Mouse (Mus musculus) monocyte, adult 5-6 weeks (primary cell): Measurements from ENCODE around the gene Pfn3. TPM values are rescaled to one million over a fixed set of nuclear protein-coding genes. Genes with fewer than 3 reads are reported as not detected.

Experiments used
- ATAC-seq: fragments of 153-309, 156-312 bp; replicated peaks from 2 replicates; pipeline ENCODE4 v1.8.0; 2017; ENCODE audit warnings: mild to moderate bottlenecking; ENCODE audit not compliant: low TSS enrichment, insufficient number of reproducible peaks, severe bottlenecking, poor library complexity, low FRiP score
- total RNA-seq: library from RNA; stranded (forward); fragments of 200-1000, 200-491, 200-594 nt; gene quantifications from 3 replicates; pipeline ENCODE4 v1.2.3, GENCODE M21; 2017

The Pfn3 gene
- total RNA-seq: not detected in 3 replicates

DNA sequence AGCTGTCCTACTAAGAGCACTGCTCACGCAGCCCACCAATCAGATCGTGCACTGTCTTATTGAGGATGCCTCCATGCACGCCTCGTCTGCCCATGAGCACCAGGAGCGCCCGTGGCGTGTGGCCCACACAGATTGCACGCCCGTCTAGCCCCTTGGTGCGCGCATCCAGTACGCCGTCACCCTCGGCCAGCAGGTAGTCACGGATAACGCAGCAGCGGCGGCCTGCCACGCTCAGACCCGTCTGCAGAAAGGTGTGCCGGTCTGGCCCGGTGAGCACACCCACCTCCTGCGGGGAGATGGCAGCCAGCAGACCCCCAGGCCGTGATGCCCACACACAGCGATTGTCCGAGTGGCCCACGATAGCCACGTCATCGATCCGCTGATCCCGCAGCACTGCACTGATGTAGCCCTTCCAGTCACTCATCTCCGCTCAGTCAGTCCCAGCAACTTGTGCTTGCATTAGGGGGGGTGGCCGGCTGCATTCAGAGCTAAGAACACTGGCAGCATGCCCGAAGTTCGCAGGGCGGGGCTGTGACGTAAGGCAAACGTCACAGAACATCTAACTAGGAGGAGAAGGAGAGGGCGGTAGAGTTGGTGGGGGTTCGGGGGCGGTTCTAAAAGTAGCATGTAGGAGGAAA lies at the start of gene Pfn3:
Gene Pfn3, minus strand, starts transcription at position 490 of the 638 bp plus-strand sequence.
- no peak for ATAC-seq

- no peak for ATAC-seq
Measured at GRCm38 (mm10) chr13:55464027-55464884, 49.2 kb upstream of the Pfn3 start, which contains the start of gene Prr7. TSS of gene Prr7 (plus strand) at chr13:55464267.

GRCm38 (mm10) chr13:55463399-55464026 lies 48.5 kb upstream of the Pfn3 start:
- no peak for ATAC-seq

- no peak for ATAC-seq
Measured at GRCm38 (mm10) chr13:55462965-55463364, 47.9 kb upstream of the Pfn3 start.

- no peak for ATAC-seq
Measured at GRCm38 (mm10) chr13:55451785-55452549, 36.9 kb upstream of the Pfn3 start.

- ATAC-seq: no peak
Measured at GRCm38 (mm10) chr13:55451296-55451695, 36.3 kb upstream of the Pfn3 start.

GRCm38 (mm10) chr13:55450511-55450980 lies 35.5 kb upstream of the Pfn3 start:
- no peak for ATAC-seq

DNA sequence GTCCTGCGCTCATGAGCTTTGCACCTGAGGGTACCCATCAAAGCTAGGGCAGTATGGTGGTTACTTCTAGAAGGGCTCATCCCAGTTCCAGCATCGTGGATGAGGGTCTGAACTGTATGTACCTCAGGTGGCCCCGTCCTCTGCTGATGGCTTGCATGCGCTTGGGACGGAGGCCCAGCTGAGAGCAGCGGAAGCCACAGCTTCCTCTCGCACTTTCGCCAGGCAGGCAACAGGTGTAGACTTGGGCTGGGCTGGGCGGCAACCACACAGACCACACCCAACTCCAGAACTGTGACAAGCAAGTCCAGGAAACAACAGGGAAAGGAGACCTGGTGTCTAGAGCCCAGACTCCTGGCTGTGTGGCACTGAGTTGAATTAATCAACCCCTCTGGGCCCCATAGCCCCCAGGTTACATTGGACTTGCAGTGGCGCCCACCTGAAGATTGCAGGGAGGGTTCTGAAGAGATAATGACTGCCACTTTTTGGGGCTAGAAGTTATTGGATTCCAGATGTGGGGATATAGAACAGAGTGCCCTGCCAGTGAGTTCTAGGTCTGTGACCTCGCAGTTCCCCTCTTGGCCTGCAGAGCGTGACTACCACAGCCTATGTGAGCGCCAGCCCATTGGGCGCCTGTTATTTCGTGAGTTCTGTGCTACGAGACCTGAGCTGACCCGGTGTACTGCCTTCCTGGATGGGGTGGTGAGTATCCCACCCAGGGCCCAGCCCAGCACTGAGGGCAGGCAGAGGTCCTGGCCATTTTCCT lies 34.8 kb upstream of the Pfn3 start:
- ATAC-seq: no peak

- ATAC-seq: no peak
Measured at GRCm38 (mm10) chr13:55449205-55449604, 34.2 kb upstream of the Pfn3 start.

DNA sequence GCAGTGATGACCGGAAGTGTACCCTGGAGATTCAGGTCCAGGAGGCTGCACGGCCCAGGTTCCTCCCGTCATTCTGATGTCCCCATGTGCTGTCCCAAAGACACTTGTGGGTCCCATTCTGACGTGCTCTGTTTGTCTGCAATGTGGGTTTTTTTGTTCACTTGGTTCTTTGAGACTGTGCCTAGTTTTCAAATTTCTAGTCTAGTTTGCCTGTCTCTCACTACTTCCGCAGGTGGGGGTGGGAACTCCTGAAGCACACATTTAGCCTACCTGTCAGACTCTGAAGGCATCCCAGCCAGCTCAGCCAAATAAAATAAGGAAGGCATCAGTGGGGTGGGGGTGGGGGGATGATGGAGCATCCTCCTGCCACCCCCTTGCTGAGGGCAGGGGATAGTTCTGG lies 33.1 kb upstream of the Pfn3 start:
- no peak for ATAC-seq

DNA sequence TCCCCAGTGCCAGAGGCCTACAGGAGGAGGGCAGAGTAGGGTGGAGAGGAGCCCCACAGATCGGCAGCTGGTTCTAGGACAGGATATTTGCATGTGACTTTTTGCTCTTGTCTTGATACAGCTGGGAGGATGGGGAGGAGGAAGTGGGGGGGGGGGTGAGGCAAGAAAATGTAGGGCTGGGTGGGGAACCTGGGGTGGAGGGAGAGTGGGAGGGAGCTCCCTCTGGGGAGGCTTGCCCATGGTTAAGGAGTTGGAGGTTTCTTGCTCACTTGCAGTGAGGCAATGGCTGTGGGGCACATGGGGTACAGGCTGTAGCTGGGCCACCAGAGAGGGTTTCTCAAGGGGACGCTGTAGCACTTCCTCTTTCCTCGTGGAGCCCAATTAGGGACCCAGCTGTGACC lies 32.5 kb upstream of the Pfn3 start:
- peak; percentile 64 for ATAC-seq

DNA sequence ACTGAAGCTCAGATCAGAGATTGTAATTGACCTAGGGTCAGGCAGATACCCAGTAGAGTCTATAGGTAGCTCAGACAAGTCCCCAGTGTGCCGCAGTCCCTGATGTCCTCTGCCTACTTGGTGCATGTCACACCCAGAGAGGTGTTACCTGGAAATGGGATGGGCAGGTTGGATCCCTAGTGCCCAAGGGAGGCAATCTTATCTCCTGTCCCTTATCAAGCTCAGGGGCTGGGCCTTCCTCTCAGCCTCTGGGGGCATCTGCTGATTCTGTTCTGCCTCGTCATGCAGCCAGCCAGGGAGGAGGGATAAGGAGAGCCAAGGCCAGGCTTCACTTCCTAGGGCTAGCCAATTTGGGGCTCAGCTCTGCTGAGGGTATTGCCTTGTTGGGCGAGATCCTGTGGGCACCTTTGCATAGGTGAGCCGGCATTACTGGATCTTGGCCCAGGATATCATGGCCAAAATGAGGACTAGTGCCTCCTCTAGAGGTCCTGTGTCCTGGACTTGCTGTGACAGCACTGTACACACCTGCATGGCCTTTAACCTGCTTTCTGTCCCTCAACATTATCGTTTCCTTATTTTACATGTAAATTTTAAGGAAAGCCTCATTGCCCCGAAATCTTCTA lies 31.6 kb upstream of the Pfn3 start:
- no peak for ATAC-seq

- no peak for ATAC-seq
Measured at GRCm38 (mm10) chr13:55445361-55446091, 30.5 kb upstream of the Pfn3 start.

DNA sequence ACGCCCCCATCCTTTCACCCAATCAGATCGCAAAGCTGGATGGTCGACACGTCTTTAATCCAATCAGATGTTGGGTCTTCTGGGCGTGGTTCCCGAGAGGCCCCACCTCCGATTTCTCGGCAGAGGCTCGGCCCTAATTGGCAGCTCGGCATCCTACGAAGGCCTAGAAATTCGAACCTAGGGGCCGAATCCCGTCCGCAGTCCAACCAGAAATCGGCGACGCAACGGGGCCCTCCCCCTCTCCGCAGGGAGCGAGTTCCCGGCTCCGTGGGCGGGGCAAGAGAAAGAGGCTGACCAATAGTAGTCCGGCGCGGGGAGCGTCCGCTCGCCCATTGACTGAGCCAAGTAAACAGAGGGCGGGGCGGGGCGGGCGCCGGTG lies 29.9 kb upstream of the Pfn3 start, which contains the start of gene Grk6:
Gene Grk6, plus strand, starts transcription at position 136 of the 379 bp plus-strand sequence.
- peak; percentile 83 for ATAC-seq

GRCm38 (mm10) chr13:55444286-55444936 lies 29.4 kb upstream of the Pfn3 start:
- ATAC-seq: peak; percentile 29

GRCm38 (mm10) chr13:55443799-55444285 lies 28.8 kb upstream of the Pfn3 start:
- ATAC-seq: no peak
